Mouse (Mus musculus): ENCODE measurements around the gene Fsip1. TPM values are rescaled to one million over a fixed set of nuclear protein-coding genes. Genes with fewer than 3 reads are reported as not detected.

Gene Fsip1
- total and polyA plus RNA-seq, 2 experiments from 2014 or later = 0.05 TPM; not detected in 1

DNA sequence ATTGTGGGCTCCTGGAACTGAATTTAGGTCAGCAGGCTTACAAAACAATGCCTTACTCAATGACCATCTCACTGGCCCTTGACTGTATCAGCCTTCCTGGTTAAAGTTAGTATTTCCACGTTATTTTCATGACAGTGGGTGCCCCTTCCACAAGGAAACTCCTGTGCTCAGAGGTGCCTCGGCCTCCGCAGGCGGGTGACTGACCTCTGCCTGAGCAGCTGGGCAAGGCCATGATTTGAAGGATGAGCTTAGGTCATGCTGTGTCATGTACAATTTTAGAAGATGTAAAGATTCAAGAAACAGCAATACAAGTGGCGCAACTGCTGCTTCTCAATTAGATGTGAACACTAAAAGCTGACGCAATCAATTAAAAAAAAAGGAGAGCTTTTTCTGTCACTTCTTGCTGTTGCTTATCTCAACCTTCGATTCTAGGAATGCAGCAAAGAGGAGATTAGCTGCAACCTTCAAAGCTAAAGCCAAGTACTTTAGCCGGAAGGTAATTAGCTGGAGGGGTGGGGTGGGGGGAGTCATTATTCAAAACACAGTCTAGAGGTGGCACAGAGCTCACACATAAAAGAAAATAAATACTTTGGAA, 50.7 kb downstream of the Fsip1 start:
- no peaks in the 10 kb centered on the region for H3K9me3 ChIP-seq (replicated peaks; ENCODE audit: control insufficient read depth, low read length)
- WGBS = 50% methylated on average over 8 of the region's 8 CpGs
- H3K36me3 ChIP-seq (replicated peaks; ENCODE audit: control insufficient read depth, insufficient read depth, low read length) = no peaks in the 10 kb centered on the region
- no peak for TF ChIP-seq EP300 (IDR thresholded peaks at IDR 0.05; ENCODE audit: low read depth)
- TF ChIP-seq CTCF (IDR thresholded peaks at IDR 0.05; ENCODE audit: low read depth) = no peak
- H3K27me3 ChIP-seq (ENCODE audit: control insufficient read depth, insufficient read depth, low read length) = peaks cover 83% of the 10 kb centered on the region
- H3K9ac ChIP-seq (replicated peaks; ENCODE audit: low read depth, low read length) = no peak overlapping the region
- DNase-seq (ENCODE audit: low spot score) = no peak
- no peak overlapping the region for H3K4me2 ChIP-seq (ENCODE audit: low read depth, low read length)
- ATAC-seq (ENCODE audit: insufficient read depth, low read depth) = no peak
- H3K4me1 ChIP-seq (ENCODE audit: control insufficient read depth, insufficient read depth) = no peaks in the 10 kb centered on the region
- H3K27ac ChIP-seq (ENCODE audit: low read depth) = no peak overlapping the region
- no peak overlapping the region for H3K4me3 ChIP-seq (ENCODE audit: low read depth, low read length)

GRCm38 (mm10) chr2:118204646-118205045, 52.1 kb downstream of the Fsip1 start:
- ATAC-seq (ENCODE audit: insufficient read depth, low read depth) = no peak
- no peak for TF ChIP-seq EP300 (IDR thresholded peaks at IDR 0.05; ENCODE audit: low read depth)
- Histone ChIP-seq H3K36me3 (replicated peaks; ENCODE audit: control insufficient read depth, insufficient read depth, low read length) (no peaks in the 10 kb centered on the region), H3K9ac (replicated peaks; ENCODE audit: low read depth, low read length) (no peak overlapping the region), H3K27me3 (ENCODE audit: control insufficient read depth, insufficient read depth, low read length) (peaks cover 73% of the 10 kb centered on the region), H3K27ac (ENCODE audit: low read depth) (no peak overlapping the region), H3K4me3 (ENCODE audit: low read depth, low read length) (no peak overlapping the region), H3K9me3 (replicated peaks; ENCODE audit: control insufficient read depth, low read length) (no peaks in the 10 kb centered on the region), H3K4me2 (ENCODE audit: low read depth, low read length) (no peak overlapping the region), H3K4me1 (ENCODE audit: control insufficient read depth, insufficient read depth) (no peaks in the 10 kb centered on the region)
- no peak for DNase-seq (ENCODE audit: low spot score)
- WGBS = 89% methylated on average over 4 of the region's 4 CpGs

DNA sequence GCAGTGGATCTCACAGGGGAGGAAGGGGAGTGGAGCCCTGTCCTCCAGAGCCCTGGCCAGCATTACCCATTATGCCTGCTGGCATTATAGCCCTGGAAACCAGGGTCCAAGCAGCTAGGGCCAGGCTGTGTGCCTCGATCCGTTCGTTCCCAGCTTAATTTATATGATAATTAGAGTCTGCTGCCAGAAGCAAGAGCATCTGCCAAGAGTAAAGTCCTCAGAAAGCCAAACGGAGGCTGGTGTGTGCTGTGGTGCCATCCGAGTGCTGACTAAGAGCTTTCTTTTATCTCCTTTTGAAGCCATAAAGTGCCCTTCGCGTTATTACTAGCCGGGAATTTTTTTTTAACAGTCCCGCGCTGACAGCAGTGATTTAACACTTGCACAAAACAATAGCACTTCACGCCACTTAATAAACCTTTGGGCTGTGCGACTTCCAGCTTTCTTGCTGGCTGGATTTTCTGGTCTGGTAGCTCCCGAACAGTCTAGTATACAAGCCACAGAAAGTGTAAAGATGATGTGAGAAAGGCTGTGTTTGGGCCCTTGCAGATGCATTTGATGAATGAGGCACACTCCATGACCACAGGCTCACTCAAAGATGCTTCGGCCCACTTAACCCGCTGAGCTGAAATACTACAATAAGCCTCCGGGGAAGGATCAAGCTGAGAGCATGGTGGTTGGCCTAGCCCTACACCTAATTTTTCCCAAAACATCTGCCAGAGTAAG, 52.9 kb downstream of the Fsip1 start:
- ATAC-seq (ENCODE audit: insufficient read depth, low read depth) (0 out of 2 replicates have a peak, but pooled peaks have one; percentile 35), DNase-seq (ENCODE audit: low spot score) (peak; percentile 8)
- no peaks in the 10 kb centered on the region for H3K9me3 ChIP-seq (replicated peaks; ENCODE audit: control insufficient read depth, low read length)
- no peak for TF ChIP-seq EP300 (IDR thresholded peaks at IDR 0.05; ENCODE audit: low read depth)
- no peak for TF ChIP-seq CTCF (IDR thresholded peaks at IDR 0.05; ENCODE audit: low read depth)
- no peak overlapping the region for H3K9ac ChIP-seq (replicated peaks; ENCODE audit: low read depth, low read length)
- peak overlapping the region; percentile 28 for H3K4me2 ChIP-seq (ENCODE audit: low read depth, low read length)
- H3K27me3 ChIP-seq (ENCODE audit: control insufficient read depth, insufficient read depth, low read length) = peaks cover 66% of the 10 kb centered on the region
- H3K4me1 ChIP-seq (ENCODE audit: control insufficient read depth, insufficient read depth) = no peaks in the 10 kb centered on the region
- WGBS = 20% methylated on average over 16 of the region's 16 CpGs
- no peak overlapping the region for H3K27ac ChIP-seq (ENCODE audit: low read depth)
- no peak overlapping the region for H3K4me3 ChIP-seq (ENCODE audit: low read depth, low read length)
- H3K36me3 ChIP-seq (replicated peaks; ENCODE audit: control insufficient read depth, insufficient read depth, low read length) = no peaks in the 10 kb centered on the region

DNA sequence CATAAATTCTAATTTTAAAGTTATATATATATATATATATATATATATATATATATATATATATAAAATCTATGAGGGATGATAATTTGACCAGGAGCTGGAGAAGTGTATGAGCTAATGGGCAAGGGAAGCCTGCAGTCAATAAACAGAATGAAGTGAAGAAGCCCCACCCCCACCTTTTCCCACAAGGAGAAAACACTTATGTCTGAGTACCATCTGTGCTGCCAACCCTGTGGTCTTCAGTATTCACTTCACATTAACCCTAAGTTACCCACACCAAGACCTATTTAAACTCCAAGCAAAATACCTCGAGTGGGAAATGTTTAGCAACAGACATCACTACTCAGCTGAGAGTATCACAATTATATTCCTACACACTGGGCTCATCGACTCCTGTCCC, 53.8 kb downstream of the Fsip1 start:
- Histone ChIP-seq H3K9ac (replicated peaks; ENCODE audit: low read depth, low read length) (no peak overlapping the region), H3K9me3 (replicated peaks; ENCODE audit: control insufficient read depth, low read length) (no peaks in the 10 kb centered on the region), H3K27me3 (ENCODE audit: control insufficient read depth, insufficient read depth, low read length) (peaks cover 62% of the 10 kb centered on the region), H3K4me3 (ENCODE audit: low read depth, low read length) (no peak overlapping the region), H3K4me2 (ENCODE audit: low read depth, low read length) (no peak overlapping the region), H3K36me3 (replicated peaks; ENCODE audit: control insufficient read depth, insufficient read depth, low read length) (no peaks in the 10 kb centered on the region), H3K27ac (ENCODE audit: low read depth) (no peak overlapping the region), H3K4me1 (ENCODE audit: control insufficient read depth, insufficient read depth) (no peaks in the 10 kb centered on the region)
- WGBS = 56% methylated on average over 2 of the region's 2 CpGs
- DNase-seq (ENCODE audit: low spot score) (no peak), ATAC-seq (ENCODE audit: insufficient read depth, low read depth) (no peak)
- TF ChIP-seq EP300 (IDR thresholded peaks at IDR 0.05; ENCODE audit: low read depth) = no peak
- no peak for TF ChIP-seq CTCF (IDR thresholded peaks at IDR 0.05; ENCODE audit: low read depth)

- H3K4me1 ChIP-seq (ENCODE audit: control insufficient read depth, insufficient read depth) = no peaks in the 10 kb centered on the region
- no peak overlapping the region for H3K4me2 ChIP-seq (ENCODE audit: low read depth, low read length)
- ATAC-seq (ENCODE audit: insufficient read depth, low read depth) (no peak), DNase-seq (ENCODE audit: low spot score) (no peak)
- H3K36me3 ChIP-seq (replicated peaks; ENCODE audit: control insufficient read depth, insufficient read depth, low read length) = no peaks in the 10 kb centered on the region
- H3K4me3 ChIP-seq (ENCODE audit: low read depth, low read length) = no peak overlapping the region
- TF ChIP-seq CTCF (IDR thresholded peaks at IDR 0.05; ENCODE audit: low read depth) (no peak), EP300 (IDR thresholded peaks at IDR 0.05; ENCODE audit: low read depth) (no peak)
- H3K27ac ChIP-seq (ENCODE audit: low read depth) = no peak overlapping the region
- H3K9me3 ChIP-seq (replicated peaks; ENCODE audit: control insufficient read depth, low read length) = no peaks in the 10 kb centered on the region
- H3K9ac ChIP-seq (replicated peaks; ENCODE audit: low read depth, low read length) = no peak overlapping the region
- H3K27me3 ChIP-seq (ENCODE audit: control insufficient read depth, insufficient read depth, low read length) = peaks cover 58% of the 10 kb centered on the region
These were observed 54.8 kb downstream of the Fsip1 start for GRCm38 (mm10) chr2:118201983-118202382.

Measured in heart, postnatal 0 days (tissue).